Mouse (Mus musculus) kidney, embryonic 16.5 days (tissue): ENCODE measurements around the gene Arid4b. TPM values are rescaled to one million over a fixed set of nuclear protein-coding genes. Genes with fewer than 3 reads are reported as not detected.

Experiments used
- ATAC-seq: fragments of 200-750 bp; cut with Nextera tagmentation; 2 replicates; pipeline ENCODE4 v1.8.0; 2017; ENCODE audit warnings: moderate TSS enrichment; ENCODE audit not compliant: low FRiP score, low TSS enrichment
- H3K27ac ChIP-seq: fragments of 300-500 bp; sonication (generic); 2 replicates; pipeline ENCODE4 v1.5.1; 2014; ENCODE audit warnings: low read length
- H3K27me3 ChIP-seq: fragments of 300-500 bp; sonication (generic); 2 replicates; pipeline ENCODE4 v1.6.1; 2014; ENCODE audit warnings: low read length, control low read depth, mixed read lengths; ENCODE audit not compliant: insufficient read depth
- H3K36me3 ChIP-seq: fragments of 300-500 bp; sonication (generic); 2 replicates; pipeline ENCODE4 v1.6.1; 2014; ENCODE audit warnings: low read length, control low read depth, mixed read lengths; ENCODE audit not compliant: insufficient read depth
- H3K4me1 ChIP-seq: fragments of 300-500 bp; sonication (generic); 2 replicates; pipeline ENCODE4 v1.6.1; 2014; ENCODE audit warnings: low read length, control low read depth, mixed read lengths; ENCODE audit not compliant: insufficient read depth
- H3K4me2 ChIP-seq: fragments of 300-500 bp; sonication (generic); replicated peaks from 2 replicates; pipeline ENCODE4 v1.6.1; 2014; ENCODE audit warnings: low read depth, low read length
- H3K4me3 ChIP-seq: fragments of 300-500 bp; sonication (generic); 2 replicates; pipeline ENCODE4 v1.5.1; 2014; ENCODE audit warnings: mild to moderate bottlenecking, low read length
- H3K9ac ChIP-seq: fragments of 300-500 bp; sonication (generic); replicated peaks from 2 replicates; pipeline ENCODE4 v1.6.1; 2014; ENCODE audit warnings: low read length
- H3K9me3 ChIP-seq: fragments of 300-500 bp; sonication (generic); 2 replicates; pipeline ENCODE4 v1.6.1; 2016; ENCODE audit warnings: low read length, control low read depth
- WGBS: fragments of 180-500 bp; shearing (Covaris S2); extraction: QIAGEN DNeasy Blood & Tissue Kit; methylation state at CpG from one replicate; pipeline ENCODE4 v1.1.7; 2014; 5-methylcytosine and 5-hydroxymethylcytosine counted together
- polyA plus RNA-seq: library from polyadenylated mRNA; unstranded; fragments of >200 nt; fragmentation: Nextera tagmentation; extraction: Ambion mirVana; gene quantifications from 2 replicates; pipeline ENCODE4 v1.2.1, GENCODE M21; 2015

Gene Arid4b
- polyA plus RNA-seq, 1 experiment from 2014 or later, result 62.7 TPM

DNA sequence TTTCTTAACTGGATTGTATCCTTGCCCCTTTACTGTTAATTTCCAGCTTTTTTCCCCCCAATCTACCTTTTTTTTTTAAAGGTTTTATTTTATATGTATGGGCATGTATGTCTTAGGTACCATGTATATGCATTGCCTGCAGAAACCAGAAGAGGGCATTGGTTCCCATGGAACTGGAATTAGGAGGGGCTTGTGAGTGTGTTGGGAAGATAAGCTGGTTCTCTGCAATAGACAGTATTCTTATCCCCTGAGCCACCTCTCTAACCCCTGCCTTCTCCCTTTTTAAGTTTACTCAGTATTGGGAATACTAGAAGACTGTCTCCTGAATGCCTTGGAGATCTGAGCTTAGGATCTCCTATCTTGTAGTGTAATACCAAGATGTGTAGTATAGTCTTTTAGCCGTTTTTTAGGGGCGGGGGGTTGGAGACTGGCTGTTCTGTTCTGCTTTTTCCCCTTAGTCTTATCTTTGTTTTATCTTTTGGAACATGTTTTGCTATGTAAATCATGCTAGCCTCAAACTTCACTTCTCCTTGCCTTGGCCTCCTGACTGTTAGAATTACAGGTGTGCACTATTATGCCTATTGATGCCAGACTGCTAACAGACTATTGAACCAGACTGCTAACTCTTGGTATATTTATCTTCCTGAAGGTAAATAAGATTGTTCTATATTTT lies 79.4 kb downstream of the Arid4b start:
- peaks cover 9% of the 10 kb centered on the region for H3K36me3 ChIP-seq
- H3K9ac ChIP-seq, result no peak overlapping the region
- no peaks in the 10 kb centered on the region for H3K27me3 ChIP-seq
- no peak overlapping the region for H3K4me2 ChIP-seq
- no peak overlapping the region for H3K27ac ChIP-seq
- no peak overlapping the region for H3K4me3 ChIP-seq
- H3K4me1 ChIP-seq, result no peaks in the 10 kb centered on the region
- no peaks in the 10 kb centered on the region for H3K9me3 ChIP-seq
- 95% methylated on average over 2 of the region's 2 CpGs for WGBS
- ATAC-seq, result no peak

DNA sequence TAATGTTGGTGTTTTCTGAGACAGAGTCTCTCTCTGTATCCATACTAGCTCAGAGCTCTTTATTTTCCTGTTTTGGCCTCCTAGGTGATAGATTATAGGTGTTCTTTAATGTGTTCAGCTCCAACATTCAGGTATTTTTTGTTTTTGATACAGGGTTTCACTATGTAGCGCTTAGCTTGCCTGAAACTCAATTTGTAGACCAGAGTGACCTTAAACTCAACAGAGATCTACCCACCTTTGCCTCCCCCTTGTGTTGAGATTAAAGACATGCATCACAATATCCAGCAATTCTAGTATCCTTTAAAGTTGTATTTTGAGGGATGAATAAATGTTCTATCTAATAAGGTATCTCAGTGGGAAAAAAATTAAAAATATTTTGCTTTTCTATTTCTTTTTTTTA lies 115.0 kb downstream of the Arid4b start:
- no peaks in the 10 kb centered on the region for H3K9me3 ChIP-seq
- ATAC-seq, result no peak
- no peaks in the 10 kb centered on the region for H3K36me3 ChIP-seq
- no peak overlapping the region for H3K27ac ChIP-seq
- no peak overlapping the region for H3K4me3 ChIP-seq
- no peak overlapping the region for H3K9ac ChIP-seq
- H3K4me1 ChIP-seq, result no peaks in the 10 kb centered on the region
- WGBS, result 81% methylated on average over 1 of the region's 1 CpGs
- no peak overlapping the region for H3K4me2 ChIP-seq
- no peaks in the 10 kb centered on the region for H3K27me3 ChIP-seq

DNA sequence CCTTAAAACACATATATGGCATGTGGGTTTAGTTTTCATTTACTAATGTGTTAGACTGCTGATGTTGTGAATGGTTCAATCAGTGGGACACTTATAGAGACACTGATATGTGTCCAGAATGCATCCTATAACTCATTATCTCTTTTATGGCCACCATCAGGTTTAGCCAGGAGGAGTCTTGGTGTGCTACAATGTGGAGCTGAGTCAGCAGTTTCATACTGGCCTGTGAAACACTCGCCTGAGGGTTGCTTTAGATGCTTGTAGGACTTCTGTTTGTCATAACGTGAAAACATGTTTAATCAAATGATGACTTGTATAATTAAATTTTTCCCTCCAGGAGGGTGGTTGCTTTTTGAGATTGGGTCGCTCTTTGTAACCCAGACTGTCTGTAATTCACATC lies 116.6 kb downstream of the Arid4b start:
- Histone ChIP-seq H3K4me3 (no peak overlapping the region), H3K4me2 (no peak overlapping the region), H3K27me3 (no peaks in the 10 kb centered on the region), H3K36me3 (peaks cover 3% of the 10 kb centered on the region; the same call in 1 of the 2 replicates), H3K27ac (no peak overlapping the region), H3K9ac (no peak overlapping the region), H3K4me1 (no peaks in the 10 kb centered on the region), H3K9me3 (no peaks in the 10 kb centered on the region)
- no peak for ATAC-seq
- WGBS, result 88% methylated on average over 3 of the region's 3 CpGs

DNA sequence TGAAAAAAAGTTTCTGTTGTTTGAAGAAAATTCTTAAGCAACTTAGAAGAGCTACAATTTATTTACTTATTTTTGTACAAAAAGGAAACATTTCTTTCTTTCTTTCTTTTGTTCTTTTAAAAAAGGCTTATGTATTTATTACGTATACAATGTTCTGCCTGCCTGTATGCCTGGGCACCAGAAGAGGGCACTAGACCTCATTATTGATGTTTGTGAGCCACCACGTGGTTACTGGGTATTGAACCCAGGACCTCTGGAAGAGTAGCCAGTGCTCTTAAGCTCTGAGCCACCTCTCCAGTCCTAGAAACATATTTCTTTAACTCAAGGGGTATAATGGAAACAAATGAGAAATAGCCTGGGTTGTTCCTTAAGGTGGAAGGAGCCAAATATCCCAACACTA lies 182.9 kb downstream of the Arid4b start:
- WGBS, result 56% methylated on average over 2 of the region's 2 CpGs
- Histone ChIP-seq H3K27ac (no peak overlapping the region), H3K4me2 (no peak overlapping the region), H3K36me3 (no peaks in the 10 kb centered on the region), H3K4me1 (no peaks in the 10 kb centered on the region), H3K9ac (no peak overlapping the region), H3K9me3 (no peaks in the 10 kb centered on the region), H3K4me3 (no peak overlapping the region), H3K27me3 (no peaks in the 10 kb centered on the region)
- no peak for ATAC-seq

Other genes with a start within 250 kb of the Arid4b start
- 39.8 and 46.3 TPM in 2 replicates for gene B3galnt2, start 108.8 kb upstream of the Arid4b start, polyA plus RNA-seq
- 58.1 and 59.4 TPM in 2 replicates for gene Tbce, start 23.6 kb upstream of the Arid4b start, polyA plus RNA-seq
- 51.6 and 52.2 TPM in 2 replicates for gene Ggps1, start 256 bp downstream of the Arid4b start, polyA plus RNA-seq